26 mouse cellular contexts compared by ENCODE assay signal in the genomic region with DNA sequence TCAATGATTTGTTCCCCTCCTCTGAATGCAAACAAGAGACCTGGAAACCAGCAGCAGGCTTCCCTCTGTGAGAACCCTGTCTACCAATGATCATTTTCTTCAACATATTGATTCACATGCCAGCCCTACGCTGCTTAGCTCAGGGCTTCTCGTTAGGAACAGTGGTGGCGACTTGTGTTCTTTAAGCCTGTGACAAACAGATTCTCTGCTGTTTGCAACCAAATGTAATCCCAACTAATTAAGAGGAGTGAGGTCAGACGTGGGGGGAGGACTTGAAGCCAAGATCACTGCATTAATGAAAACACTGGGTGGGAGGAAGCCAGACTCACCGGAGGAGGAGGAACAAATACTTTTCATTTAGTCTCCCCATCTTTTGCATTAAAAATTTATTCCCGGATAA. TPM values are rescaled to one million over a fixed set of nuclear protein-coding genes. Genes with fewer than 3 reads are reported as not detected.
DNase-seq lines count a peak whose midpoint lies in the region; ATAC-seq lines count a peak whose summit lies in the region.
"Had no signal": no experiment of that assay in that cellular context is flagged by ENCODE, and none has a peak within 500 bp of the region (broad histone marks: within the 10 kb centered on the region; RNA-seq: fewer than 3 reads in every experiment).

No protein-coding gene starts in this region.

- H3K4me2 ChIP-seq in forebrain, embryonic 13.5 days: no peak overlapping the region
- H3K4me2 ChIP-seq in forebrain, embryonic 11.5 days (ENCODE audit: low read depth, low read length, severe bottlenecking): no peak overlapping the region
- no peak overlapping the region for H3K4me2 ChIP-seq in hindbrain, embryonic 14.5 days (replicated peaks)
- H3K4me2 ChIP-seq: embryonic facial prominence, embryonic 12.5 days; forebrain, embryonic 12.5 days had no signal

- no peak for DNase-seq in forebrain, embryonic 11.5 days (ENCODE audit: low spot score)
- DNase-seq in hindbrain, embryonic 14.5 days (ENCODE audit: low spot score): no peak
- DNase-seq in hindbrain, embryonic 10.5 days (ENCODE audit: low spot score): no peak
- DNase-seq in retina, postnatal 1 day: peak; percentile 45
- no peak for DNase-seq in retina, embryonic 14.5 days (ENCODE audit: low spot score)
- DNase-seq in gastrocnemius, postnatal 4 days (ENCODE audit: low spot score in 2 of 2): no peak
- DNase-seq: adrenal gland, adult 8-10 months; adrenal gland, postnatal 14 days; adrenal gland, postnatal 36 days; B cell, adult 2 months; cerebellum, adult 11-12 months; cerebellum, adult 2 months; cerebellum, adult 9-10 months; cerebellum, postnatal 10 days; cerebellum, postnatal 25 days; forebrain, postnatal 0 days had no signal

- WGBS in forebrain, embryonic 13.5 days: 18% methylated on average over 6 of the region's 6 CpGs
- 40% methylated on average over 6 of the region's 6 CpGs for WGBS in forebrain, embryonic 11.5 days
- 56% methylated on average over 6 of the region's 6 CpGs for WGBS in hindbrain, embryonic 14.5 days
- 70% methylated on average over 6 of the region's 6 CpGs for WGBS in hindbrain, embryonic 10.5 days

- no peak overlapping the region; the same call in 1 of the 2 replicates for H3K27ac ChIP-seq in forebrain, embryonic 13.5 days
- H3K27ac ChIP-seq in forebrain, embryonic 11.5 days (ENCODE audit: low read depth, low read length): no peak overlapping the region
- peak overlapping the region; percentile 35; the same call in 1 of the 2 replicates for H3K27ac ChIP-seq in hindbrain, embryonic 14.5 days
- no peak overlapping the region for H3K27ac ChIP-seq in hindbrain, embryonic 10.5 days
- H3K27ac ChIP-seq: embryonic facial prominence, embryonic 10.5 days; embryonic facial prominence, embryonic 12.5 days; forebrain, embryonic 12.5 days had no signal

- 0 out of 2 replicates have a peak, but pooled peaks cover 5% of the 10 kb centered on the region for H3K4me1 ChIP-seq in forebrain, embryonic 13.5 days
- H3K4me1 ChIP-seq in forebrain, embryonic 11.5 days (replicated peaks; ENCODE audit: control insufficient read depth, insufficient read depth, low read length): no peaks in the 10 kb centered on the region
- H3K4me1 ChIP-seq in hindbrain, embryonic 14.5 days (replicated peaks; ENCODE audit: control insufficient read depth, insufficient read depth, low read length): no peaks in the 10 kb centered on the region
- no peaks in the 10 kb centered on the region for H3K4me1 ChIP-seq in hindbrain, embryonic 10.5 days (replicated peaks)
- H3K4me1 ChIP-seq: embryonic facial prominence, embryonic 10.5 days; embryonic facial prominence, embryonic 12.5 days; forebrain, embryonic 12.5 days had no signal

- 0 out of 2 replicates have a peak, but pooled peaks have one; percentile 19 for ATAC-seq in forebrain, embryonic 13.5 days
- no peak for ATAC-seq in forebrain, embryonic 11.5 days (replicated peaks; ENCODE audit: low FRiP score)
- no peak for ATAC-seq in hindbrain, embryonic 14.5 days (ENCODE audit: low FRiP score)
- ATAC-seq: activated CD4-positive, CD25-positive, alpha-beta regulatory T cell, adult 4 months; CD4-positive, CD25-positive, alpha-beta regulatory T cell, adult 4 months; forebrain, postnatal 0 days; Patski had no signal

- no peak overlapping the region for H3K4me3 ChIP-seq in forebrain, embryonic 13.5 days
- no peak overlapping the region for H3K4me3 ChIP-seq in forebrain, embryonic 11.5 days (ENCODE audit: low read depth, low read length)
- H3K4me3 ChIP-seq in hindbrain, embryonic 14.5 days (replicated peaks; ENCODE audit: low read length): no peak overlapping the region
- no peak overlapping the region for H3K4me3 ChIP-seq in hindbrain, embryonic 10.5 days
- H3K4me3 ChIP-seq: embryonic facial prominence, embryonic 10.5 days; embryonic facial prominence, embryonic 12.5 days; forebrain, embryonic 12.5 days had no signal

- 0 out of 2 replicates have a peak, but pooled peaks cover 3% of the 10 kb centered on the region for H3K9me3 ChIP-seq in forebrain, embryonic 13.5 days (replicated peaks)
- no peaks in the 10 kb centered on the region for H3K9me3 ChIP-seq in forebrain, embryonic 11.5 days (ENCODE audit: control insufficient read depth, low read length)
- H3K9me3 ChIP-seq in hindbrain, embryonic 14.5 days (ENCODE audit: control insufficient read depth, low read length): no peaks in the 10 kb centered on the region
- H3K9me3 ChIP-seq in hindbrain, embryonic 10.5 days: no peaks in the 10 kb centered on the region
- H3K9me3 ChIP-seq: embryonic facial prominence, embryonic 10.5 days; embryonic facial prominence, embryonic 12.5 days; forebrain, embryonic 12.5 days had no signal

- H3K9ac ChIP-seq in forebrain, embryonic 13.5 days: no peak overlapping the region
- H3K9ac ChIP-seq in forebrain, embryonic 11.5 days (ENCODE audit: low read length): no peak overlapping the region
- no peak overlapping the region for H3K9ac ChIP-seq in hindbrain, embryonic 14.5 days
- H3K9ac ChIP-seq: embryonic facial prominence, embryonic 12.5 days; forebrain, embryonic 12.5 days; forebrain, postnatal 0 days had no signal

- no peaks in the 10 kb centered on the region for H3K27me3 ChIP-seq in forebrain, embryonic 13.5 days
- no peaks in the 10 kb centered on the region for H3K27me3 ChIP-seq in forebrain, embryonic 11.5 days (ENCODE audit: control insufficient read depth, insufficient read depth, low read length)
- no peaks in the 10 kb centered on the region for H3K27me3 ChIP-seq in hindbrain, embryonic 14.5 days (ENCODE audit: control insufficient read depth, insufficient read depth, low read length)
- H3K27me3 ChIP-seq in hindbrain, embryonic 10.5 days (ENCODE audit: insufficient read depth, poor library complexity, severe bottlenecking): no peaks in the 10 kb centered on the region
- H3K27me3 ChIP-seq: embryonic facial prominence, embryonic 12.5 days; forebrain, embryonic 12.5 days had no signal

- H3K36me3 ChIP-seq in forebrain, embryonic 13.5 days (ENCODE audit: poor library complexity, severe bottlenecking): no peaks in the 10 kb centered on the region
- H3K36me3 ChIP-seq in forebrain, embryonic 11.5 days (ENCODE audit: control insufficient read depth, insufficient read depth, low read length): no peaks in the 10 kb centered on the region
- no peaks in the 10 kb centered on the region for H3K36me3 ChIP-seq in hindbrain, embryonic 14.5 days (replicated peaks; ENCODE audit: control insufficient read depth, insufficient read depth)
- no peaks in the 10 kb centered on the region for H3K36me3 ChIP-seq in hindbrain, embryonic 10.5 days
- H3K36me3 ChIP-seq: embryonic facial prominence, embryonic 10.5 days; embryonic facial prominence, embryonic 12.5 days; forebrain, embryonic 12.5 days; G1E had no signal

RNA-seq across cellular contexts. Expression of a gene that starts 27.6 kb away (rescaled TPM):
- 0.72 and 1.2 TPM in 2 replicates for polyA plus RNA-seq in forebrain, embryonic 13.5 days (2015; fragmentation: Nextera tagmentation; extraction: Ambion mirVana)
- polyA plus RNA-seq in forebrain, embryonic 11.5 days (2014; fragmentation: Nextera tagmentation; extraction: Ambion mirVana): 0.16 TPM in 1 of 2 replicates, not detected in the other
- polyA plus RNA-seq in hindbrain, embryonic 14.5 days (2014; fragmentation: Nextera tagmentation; extraction: Ambion mirVana): 4.6 and 5.8 TPM in 2 replicates
- 0.46 and 0.59 TPM in 2 replicates for polyA plus RNA-seq in hindbrain, embryonic 10.5 days (2016; fragmentation: Nextera tagmentation; extraction: Ambion mirVana)
- total RNA-seq in gastrocnemius, postnatal 4 days (2021): under 1 TPM; 0.39 to 0.59 TPM
- total RNA-seq: adrenal gland, adult 18-20 months; adrenal gland, adult 8-10 months; adrenal gland, postnatal 14 days; adrenal gland, postnatal 36 days; CH12.LX had no signal
- polyA plus RNA-seq: activated CD4-positive, CD25-positive, alpha-beta regulatory T cell, adult 4 months; CD4-positive, CD25-positive, alpha-beta regulatory T cell, adult 4 months; G1E had no signal
